14 mouse cellular contexts compared by ENCODE assay signal in the genomic region with DNA sequence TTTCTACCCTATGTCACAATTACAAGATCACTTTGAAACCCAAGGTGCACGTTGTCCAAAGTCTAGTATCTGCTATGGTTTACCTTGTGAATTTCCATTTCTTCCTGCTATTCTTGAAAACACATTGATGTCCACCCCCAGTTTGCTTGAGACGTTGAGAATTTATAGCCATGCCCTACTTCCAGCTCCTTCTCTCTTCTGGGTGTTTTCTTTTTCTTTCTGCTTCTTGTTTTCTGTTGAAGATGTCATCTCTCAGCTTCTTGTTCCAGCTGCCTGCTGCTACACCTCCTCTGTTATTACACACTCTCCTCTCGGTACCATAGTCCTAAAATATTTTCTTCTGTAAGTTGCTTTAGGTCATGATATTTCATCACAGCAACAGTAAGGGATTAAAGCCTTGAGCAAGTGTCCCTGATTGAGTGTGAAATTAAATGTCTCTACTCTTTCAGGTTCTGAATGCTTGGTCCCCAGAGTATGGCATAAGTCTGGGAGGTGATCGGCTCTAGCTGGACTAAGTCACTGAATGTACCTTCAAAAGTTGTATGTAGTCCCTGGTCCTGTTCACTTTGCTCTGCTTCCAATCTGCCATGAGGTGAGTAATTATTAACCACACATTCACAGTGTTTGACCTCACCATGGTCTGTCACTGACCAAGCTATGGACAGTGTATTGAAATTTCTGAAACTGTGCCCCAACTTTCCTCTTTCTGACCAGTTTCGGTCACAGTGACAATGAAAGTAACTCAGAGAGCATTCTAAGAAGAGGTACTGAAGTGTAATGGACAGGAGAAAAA.
"Had no signal": no experiment of that assay in that cellular context is flagged by ENCODE, and none has a peak within 500 bp of the region (broad histone marks: within the 10 kb centered on the region; RNA-seq: fewer than 3 reads in every experiment).

No protein-coding gene starts in this region.

- H3K4me2 ChIP-seq: intestine, embryonic 15.5 days; limb, embryonic 15.5 days; lung, embryonic 14.5 days; neural tube, embryonic 12.5 days; stomach, embryonic 15.5 days had no signal

- H3K4me1 ChIP-seq: intestine, embryonic 15.5 days; limb, embryonic 15.5 days; midbrain, embryonic 10.5 days; neural tube, embryonic 12.5 days; stomach, embryonic 15.5 days had no signal

- DNase-seq: kidney, adult 2 months; kidney, postnatal 25 days; layer of hippocampus, adult 9-11 months; layer of hippocampus, postnatal 36 days; lung, embryonic 14.5 days; lung, postnatal 10 days; lung, postnatal 4 days; midbrain, embryonic 14.5 days; thymus, postnatal 4 days had no signal

- ATAC-seq: intestine, embryonic 15.5 days had no signal

- H3K36me3 ChIP-seq: intestine, embryonic 15.5 days; limb, embryonic 15.5 days; midbrain, embryonic 10.5 days; neural tube, embryonic 12.5 days; stomach, embryonic 15.5 days had no signal

- H3K9ac ChIP-seq: intestine, embryonic 15.5 days; limb, embryonic 15.5 days; lung, embryonic 14.5 days; neural tube, embryonic 12.5 days; stomach, embryonic 15.5 days had no signal

- H3K9me3 ChIP-seq: intestine, embryonic 15.5 days; limb, embryonic 15.5 days; midbrain, embryonic 10.5 days; neural tube, embryonic 12.5 days; stomach, embryonic 15.5 days had no signal

- H3K27ac ChIP-seq: intestine, embryonic 15.5 days; limb, embryonic 15.5 days; midbrain, embryonic 10.5 days; neural tube, embryonic 12.5 days; stomach, embryonic 15.5 days had no signal

- H3K27me3 ChIP-seq: intestine, embryonic 15.5 days; limb, embryonic 15.5 days; neural tube, embryonic 12.5 days; stomach, embryonic 15.5 days had no signal

- H3K4me3 ChIP-seq: intestine, embryonic 15.5 days; limb, embryonic 15.5 days; midbrain, embryonic 10.5 days; neural tube, embryonic 12.5 days; stomach, embryonic 15.5 days had no signal
